Mouse (Mus musculus) urinary bladder, postnatal 10 days (tissue): ENCODE results near the gene Syp.
A peak's percentile ranks its signal among the peaks of the same experiment; 100 is the strongest.

Experiments used
- DNase-seq: peaks from one replicate; pipeline ENCODE4 v3.0.0; 2022; ENCODE audit warnings: low spot score

Gene Syp

DNA sequence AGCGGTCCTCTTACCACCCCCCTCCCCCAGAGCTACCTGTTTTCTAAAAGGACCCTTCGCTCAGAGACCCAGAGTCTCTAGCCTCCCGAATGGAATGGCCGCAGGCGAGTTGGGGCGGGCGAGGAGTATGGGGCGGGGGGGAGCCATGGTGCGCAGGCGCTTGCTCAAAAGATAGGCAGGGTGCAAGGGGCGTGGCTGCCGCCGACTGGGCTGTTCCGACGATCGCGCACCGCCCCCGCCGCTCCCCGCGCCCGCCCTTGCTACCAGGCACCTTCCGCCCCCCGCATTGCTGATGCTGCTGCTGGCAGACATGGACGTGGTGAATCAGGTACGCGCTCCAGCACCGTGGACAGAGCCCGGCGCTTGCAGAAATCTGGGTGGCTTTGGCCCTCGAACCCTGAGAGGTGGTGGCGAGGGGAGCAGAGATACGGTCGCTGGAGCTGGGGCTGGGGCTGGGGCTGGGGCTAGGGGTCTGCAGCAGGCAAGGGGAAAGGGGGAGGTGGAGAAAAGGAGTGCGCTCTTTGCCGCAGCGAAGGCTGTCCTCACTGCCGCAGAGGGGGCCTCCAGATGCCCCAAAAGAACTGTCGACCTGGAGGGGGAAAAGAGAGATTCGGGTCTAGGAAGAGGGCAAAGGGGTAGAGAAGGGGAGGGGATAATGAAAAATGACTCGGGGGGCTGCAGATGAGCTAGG lies at the start of gene Syp:
Syp (plus strand) TSS at position 71 of the 691 bp plus-strand sequence.
- peak; percentile 18 for DNase-seq

DNA sequence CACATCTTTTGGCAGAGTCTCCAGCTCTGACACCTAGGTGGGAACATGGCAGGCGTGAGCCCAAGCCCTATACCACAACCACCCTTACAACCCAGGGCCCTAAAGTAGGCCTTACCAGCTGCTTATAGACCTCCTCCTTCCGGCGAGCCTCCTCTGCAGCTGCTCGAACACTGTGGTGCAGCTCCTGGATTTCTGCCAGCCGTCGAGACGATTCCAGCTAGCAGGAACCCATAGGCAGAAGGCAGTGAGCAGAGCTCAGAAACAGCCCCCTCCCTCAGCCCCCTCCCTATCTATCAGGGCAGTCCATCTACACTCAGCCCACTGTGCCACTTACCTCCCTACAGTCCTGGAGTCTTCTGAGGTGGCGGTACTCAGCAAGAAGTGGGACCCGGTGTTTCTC lies 42.9 kb upstream of the Syp start:
- DNase-seq = no peak

DNA sequence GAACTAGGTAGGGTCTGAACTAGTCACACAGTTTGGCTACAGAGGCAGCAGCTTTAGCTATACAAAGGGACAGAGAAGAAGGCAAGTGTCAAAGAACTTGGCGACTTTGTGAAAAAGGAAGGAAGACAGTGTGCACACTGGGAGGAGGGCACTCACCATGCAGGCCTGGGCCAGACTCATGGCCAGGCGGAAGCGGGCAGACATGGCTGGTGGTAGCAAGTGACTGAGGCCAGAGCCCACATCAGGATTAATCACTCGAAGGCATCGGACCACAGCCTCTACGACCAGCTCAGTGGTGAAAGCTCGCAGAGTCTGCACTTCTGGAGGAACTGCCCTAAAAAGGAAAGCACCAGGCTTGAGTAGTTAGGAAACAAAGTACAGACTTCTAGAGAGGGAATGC lies 34.3 kb upstream of the Syp start:
- no peak for DNase-seq

DNA sequence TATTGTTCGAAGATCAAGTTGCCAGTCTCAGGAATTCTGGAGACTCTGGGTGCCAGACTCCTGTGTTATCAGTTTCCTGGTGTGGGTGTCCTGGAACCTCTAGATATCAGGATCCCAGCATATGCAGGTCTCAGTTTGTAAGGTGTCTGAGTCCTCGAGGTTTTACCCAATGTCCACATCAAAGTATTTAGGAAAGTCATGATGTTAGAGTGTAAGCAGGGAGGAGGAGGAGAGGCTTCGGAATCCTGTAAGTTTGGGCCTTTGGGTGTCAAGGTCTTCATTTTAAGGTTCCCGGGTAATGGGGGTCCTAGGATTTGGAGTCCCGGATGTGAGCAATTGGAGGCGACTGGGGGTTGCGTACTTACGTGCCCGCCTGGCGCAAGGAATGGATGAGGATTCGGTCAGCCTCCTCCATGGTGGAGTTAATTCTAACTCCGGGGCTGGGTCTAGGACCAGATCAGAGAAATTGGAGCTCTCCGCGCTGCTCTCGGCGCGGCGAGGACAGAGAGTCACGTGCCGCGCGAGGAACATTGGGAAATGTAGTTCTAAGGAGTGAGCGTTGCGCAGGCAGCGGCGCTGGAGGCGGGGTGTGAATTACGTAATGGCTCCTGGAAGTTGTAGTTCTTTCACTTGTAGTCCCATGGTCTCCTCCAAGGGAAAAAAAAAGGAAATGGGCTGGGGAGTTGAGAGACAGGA lies 33.2 kb upstream of the Syp start, which contains the start of gene Ccdc22:
Ccdc22 (minus strand) TSS at position 639 of the 696 bp plus-strand sequence.
- peak; percentile 12 for DNase-seq

DNA sequence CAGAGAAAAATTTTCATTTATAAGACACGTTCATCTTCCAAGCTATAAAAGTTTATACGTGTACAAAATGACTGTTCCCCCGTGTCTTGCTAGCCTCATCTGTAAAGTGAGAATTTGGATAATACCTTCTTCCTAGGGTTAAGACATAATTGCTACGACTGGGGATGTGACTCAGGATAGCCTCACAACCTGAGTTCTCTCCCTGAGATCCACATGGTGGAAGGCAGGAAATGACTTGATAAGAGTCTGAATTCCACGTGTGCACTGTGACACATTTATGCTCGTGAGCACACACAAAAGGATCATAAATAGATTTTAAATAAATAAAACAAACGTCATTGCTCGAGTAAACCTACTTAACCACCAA lies 32.7 kb upstream of the Syp start:
- no peak for DNase-seq

DNA sequence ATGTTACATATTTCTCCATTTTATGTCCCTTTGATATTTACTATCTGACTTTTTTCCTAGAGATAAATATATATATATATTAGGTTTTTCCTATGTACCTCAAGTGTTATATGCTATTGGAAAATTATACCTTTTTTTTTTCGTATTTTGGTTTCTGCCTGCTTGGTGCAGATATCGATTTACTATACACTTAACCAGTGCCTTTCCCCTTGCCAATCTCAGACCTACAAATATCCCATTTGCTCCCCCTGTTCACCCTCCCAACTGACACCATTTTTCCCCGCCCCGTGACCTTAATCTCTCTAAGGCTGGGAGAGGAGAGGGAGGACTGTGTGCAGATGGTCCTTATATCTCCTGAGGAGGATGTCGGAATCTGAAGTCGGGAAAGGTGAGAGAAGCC lies 31.5 kb upstream of the Syp start, which contains the start of gene Cacna1f:
Cacna1f (plus strand) TSS at position 301 of the 400 bp plus-strand sequence.
- no peak for DNase-seq

DNA sequence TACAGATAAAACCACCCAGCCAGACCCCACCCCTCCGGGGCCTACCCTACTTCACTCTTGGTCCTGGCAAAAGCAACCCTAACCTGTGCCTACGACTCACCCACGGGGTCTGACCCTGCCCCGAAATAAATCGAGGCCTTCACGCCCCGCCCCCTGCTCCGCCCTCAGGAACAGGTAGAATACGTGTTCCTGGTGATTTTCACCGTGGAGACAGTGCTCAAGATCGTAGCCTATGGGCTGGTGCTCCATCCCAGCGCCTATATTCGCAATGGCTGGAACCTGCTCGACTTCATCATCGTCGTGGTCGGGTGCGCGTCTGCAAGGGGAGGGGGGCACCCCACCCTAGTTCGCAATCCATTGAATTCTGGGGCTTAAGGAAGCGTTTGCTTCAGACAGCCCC lies 28.2 kb upstream of the Syp start:
- DNase-seq = no peak

DNA sequence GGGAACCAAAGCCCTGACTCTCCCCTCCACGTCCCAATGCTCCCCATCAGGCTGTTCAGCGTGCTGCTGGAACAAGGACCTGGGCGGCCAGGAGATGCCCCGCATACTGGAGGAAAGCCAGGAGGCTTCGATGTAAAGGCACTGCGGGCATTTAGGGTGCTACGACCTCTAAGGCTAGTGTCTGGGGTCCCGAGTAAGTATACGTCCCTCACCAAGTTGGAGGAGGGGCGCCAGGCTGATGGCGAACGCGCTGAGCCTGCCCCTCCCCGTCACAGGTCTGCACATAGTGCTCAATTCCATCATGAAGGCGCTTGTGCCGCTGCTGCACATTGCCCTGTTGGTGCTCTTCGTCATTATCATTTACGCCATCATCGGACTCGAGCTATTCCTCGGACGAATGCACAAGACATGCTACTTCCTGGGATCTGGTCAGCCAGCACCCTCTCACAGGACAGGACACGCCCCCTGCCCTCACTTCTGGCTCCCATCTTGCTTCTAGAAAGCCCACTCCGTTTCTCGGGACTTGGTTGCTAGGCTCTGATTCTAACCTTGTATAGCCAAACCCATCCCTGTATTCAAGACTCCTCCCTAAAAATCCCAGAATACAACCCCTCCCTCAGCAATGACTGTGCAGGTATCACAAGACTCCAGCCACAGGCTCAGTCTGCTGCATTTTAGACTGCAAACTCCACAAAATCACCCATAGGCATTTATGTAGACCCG lies 27.6 kb upstream of the Syp start:
- no peak for DNase-seq

DNA sequence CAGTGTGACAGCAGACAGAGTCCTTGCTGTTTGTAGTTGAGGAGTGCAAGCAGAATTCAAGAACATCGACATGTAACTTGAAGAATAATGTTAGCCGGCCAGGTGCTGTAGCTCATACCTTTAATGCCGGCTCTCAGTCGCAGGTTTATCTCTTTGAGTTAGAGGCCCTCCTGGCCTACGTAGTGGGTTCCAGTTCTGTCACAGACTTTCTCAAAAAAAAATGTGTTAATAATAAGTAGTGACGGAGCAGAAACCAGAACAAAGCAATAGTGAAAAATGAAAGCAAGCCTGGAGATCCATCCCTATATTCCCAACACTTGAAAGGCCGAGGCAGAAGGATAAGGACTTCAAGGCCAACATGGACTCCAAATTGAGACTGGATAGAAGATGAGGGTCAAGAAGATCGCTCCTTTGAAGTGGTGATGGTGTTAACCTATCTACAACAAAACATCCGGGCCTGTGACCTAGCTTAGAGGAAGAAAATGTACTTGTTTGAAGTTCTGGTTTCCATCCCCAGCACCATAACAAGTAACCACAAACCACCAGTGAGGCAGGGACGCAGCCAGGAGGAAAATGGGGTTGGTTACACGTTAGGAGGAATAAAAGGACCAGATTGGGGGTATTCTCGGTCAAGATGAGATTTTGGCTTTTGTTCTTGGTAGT lies 20.3 kb upstream of the Syp start:
- no peak for DNase-seq

DNA sequence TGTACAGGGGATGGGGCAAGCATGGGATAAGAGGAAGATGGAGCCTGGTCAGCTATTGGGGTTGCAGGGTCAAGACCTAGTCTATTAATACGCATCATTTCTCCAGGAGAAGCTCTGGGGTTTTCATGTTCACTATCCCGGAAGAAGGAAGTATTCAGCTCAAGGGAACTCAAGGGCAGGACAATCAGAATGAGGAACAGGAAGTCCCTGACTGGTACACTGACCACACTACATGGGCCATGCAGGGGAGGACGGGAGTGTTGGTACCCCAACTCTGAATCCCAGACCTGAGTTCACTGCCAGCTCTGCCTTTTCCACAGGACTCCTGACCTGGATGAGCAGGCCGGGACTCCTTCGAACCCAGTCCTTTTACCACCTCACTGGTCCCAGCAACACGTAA lies 5.7 kb upstream of the Syp start:
- DNase-seq = no peak

DNA sequence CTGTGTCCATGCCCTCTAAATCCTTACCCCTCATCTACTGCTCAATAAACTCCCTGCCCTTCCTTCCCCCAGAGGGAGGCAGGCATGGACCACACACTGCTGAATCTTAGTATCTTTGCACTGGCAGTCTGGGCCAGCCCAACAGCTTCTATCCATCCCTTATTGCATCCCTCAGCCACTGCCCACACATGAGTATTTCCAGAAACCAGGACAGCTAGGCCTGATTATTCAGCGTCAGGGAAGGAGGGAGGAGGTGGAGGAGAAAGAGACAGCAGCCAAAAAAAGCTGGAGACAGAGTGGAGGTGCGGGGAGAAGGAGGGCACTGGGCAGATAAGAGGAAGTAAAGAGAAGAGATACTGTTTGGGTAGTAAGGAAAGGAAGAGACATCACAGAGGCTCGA lies 3.2 kb upstream of the Syp start:
- no peak for DNase-seq

DNA sequence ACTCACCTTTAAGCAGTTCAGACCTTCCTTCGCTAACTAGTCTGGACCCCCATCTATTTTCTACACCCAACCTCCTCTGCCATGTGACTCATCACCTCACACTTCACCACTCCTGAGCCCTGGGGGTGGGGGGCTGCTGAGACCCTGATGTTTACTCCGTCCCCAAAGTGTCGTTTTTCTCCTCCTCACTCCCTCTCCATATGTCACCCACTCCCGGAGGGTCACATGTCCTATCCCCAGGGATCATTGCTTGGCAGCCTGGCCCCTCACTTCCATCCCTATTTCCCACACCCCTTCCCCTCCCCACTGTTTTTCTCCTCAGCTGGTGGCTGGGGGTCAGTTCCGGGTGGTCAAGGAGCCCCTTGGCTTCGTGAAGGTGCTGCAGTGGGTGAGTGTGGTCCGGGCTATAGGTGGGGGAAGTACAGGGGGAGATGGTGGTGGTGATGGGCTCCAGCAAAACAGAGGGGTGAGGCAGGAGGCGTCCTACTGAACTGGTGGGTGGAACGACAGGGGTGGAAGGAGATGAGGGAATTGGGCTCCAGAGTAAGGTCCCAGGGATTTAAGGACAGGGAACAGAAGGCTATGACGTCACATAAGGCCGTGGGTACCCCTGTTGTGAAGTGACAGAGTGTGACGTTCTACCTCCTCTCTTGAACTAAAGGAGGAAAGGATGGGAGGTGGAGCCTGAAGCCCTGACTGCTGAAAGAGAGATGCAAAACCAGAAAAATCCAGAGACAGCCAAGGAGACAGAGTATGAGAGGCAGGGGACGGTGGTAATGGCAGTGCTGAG lies 1.5 kb downstream of the Syp start:
- no peak for DNase-seq

DNA sequence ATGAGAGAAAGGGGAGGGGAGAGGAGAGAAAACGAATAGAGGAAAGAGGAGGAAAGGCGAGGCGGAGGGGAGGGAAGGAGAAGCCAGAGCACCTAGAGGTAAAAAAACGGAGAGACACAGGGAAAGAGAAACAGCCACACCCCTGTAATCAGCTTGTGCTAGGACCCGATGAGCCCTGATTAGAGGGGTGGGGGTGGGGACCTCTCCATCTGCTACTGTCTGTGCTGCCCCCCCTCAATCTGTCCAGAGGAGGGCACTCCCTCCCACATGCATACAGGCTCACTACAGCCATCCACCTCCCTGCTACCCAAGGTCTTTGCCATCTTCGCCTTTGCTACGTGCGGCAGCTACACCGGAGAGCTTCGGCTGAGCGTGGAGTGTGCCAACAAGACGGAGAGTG lies 2.5 kb downstream of the Syp start:
- DNase-seq = no peak

DNA sequence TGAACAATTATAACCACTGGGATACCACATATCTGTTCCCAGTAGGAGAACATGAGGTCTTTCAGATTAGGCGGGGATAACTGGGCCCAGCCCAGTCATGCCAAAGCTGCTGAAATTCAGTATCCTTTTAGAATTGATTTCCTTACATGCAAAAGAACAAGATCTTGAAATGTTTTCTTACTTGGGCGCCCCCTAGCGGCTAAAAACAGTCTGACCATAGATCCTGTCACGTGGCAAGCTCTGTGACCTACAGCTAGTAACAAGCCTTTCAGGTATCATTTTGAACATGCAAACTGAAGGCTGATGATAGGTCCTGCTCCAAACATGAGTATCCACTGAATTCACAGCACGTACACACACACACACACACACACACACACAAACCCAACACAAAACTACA lies 7.1 kb downstream of the Syp start:
- peak; percentile 34 for DNase-seq

DNA sequence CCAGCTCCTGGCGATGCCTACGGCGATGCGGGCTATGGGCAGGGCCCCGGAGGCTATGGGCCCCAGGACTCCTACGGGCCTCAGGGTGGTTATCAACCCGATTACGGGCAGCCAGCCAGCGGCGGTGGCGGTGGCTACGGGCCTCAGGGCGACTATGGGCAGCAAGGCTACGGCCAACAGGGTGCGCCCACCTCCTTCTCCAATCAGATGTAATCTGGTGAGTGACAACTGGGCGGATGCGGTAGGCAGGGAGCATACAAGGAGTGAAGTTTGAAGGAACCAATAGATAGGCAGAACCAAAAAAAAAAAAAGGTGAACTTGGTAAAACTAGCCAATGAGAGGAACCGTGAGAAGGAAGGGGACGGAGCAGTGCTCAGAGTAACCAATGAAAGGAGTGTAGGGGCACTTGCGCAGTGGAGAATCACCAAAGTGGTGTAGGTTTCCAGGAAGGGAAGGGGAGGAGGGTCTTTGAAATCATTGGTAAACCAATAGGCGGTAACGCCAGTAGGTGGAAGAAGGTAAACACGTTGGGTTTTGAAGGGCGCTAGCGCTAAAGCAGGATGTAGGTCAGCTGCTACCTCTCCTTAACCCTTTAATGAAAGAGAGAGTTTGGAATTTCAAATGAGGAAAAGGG lies 10.5 kb downstream of the Syp start:
- DNase-seq = no peak

DNA sequence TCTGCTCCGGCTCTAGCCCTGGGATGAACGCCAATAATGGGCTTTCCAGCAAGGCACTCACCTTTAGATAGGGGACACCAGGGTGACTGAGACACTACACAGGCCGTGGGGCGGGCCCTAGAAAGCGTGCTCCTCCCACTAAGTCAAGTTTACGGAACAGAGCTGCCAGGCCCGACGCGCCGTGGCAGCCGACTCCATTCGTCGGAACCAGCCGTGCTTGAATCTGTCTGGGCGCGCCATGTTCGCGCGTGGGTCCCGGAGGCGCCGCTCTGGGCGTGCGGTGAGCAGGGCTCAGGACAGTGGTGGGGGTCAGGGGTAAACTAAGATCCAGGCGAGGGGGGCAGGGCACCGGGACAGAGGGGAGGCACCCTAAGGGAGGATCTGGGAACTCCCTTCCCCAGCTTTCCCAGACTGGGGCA lies 19.0 kb downstream of the Syp start, which contains the start of gene Prickle3:
Prickle3 (plus strand) TSS at position 40 of the 419 bp plus-strand sequence.
- DNase-seq = no peak

DNA sequence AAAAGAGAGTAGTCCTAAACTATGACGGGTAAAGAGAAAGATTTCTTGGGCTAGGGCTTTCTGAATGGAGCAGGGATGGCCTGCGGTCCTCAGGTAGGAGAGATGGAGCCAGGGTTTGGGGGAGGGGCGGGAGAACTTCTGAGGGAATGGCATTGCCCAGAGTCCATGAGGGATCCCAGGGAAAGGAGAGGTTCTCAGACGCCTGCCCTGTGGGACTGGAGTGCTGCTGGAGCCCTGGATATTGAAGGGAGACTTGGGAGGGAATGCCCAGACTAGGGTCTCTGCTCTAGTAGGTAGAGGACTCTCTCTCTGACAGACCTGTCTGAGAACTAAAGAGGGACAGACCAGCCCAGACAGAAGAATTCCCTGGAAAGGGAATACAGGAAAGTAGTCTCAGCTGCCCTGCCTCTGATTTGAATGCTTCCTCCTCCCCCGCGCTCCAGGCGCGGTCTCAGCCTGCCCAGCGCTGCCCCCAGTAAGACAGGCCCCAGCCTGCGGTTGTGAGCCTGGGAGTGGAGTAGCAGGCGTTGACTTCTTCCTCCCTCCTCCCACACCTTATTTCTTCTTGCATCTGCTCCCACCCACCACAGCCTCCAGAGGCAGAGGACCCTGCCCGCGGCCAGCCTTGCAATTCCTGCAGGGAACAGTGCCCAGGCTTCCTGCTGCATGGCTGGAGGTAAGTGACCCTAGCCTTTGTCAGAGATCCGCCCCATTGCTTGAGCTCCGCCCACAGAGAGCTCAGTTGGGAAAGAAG lies 19.9 kb downstream of the Syp start:
- no peak for DNase-seq

DNA sequence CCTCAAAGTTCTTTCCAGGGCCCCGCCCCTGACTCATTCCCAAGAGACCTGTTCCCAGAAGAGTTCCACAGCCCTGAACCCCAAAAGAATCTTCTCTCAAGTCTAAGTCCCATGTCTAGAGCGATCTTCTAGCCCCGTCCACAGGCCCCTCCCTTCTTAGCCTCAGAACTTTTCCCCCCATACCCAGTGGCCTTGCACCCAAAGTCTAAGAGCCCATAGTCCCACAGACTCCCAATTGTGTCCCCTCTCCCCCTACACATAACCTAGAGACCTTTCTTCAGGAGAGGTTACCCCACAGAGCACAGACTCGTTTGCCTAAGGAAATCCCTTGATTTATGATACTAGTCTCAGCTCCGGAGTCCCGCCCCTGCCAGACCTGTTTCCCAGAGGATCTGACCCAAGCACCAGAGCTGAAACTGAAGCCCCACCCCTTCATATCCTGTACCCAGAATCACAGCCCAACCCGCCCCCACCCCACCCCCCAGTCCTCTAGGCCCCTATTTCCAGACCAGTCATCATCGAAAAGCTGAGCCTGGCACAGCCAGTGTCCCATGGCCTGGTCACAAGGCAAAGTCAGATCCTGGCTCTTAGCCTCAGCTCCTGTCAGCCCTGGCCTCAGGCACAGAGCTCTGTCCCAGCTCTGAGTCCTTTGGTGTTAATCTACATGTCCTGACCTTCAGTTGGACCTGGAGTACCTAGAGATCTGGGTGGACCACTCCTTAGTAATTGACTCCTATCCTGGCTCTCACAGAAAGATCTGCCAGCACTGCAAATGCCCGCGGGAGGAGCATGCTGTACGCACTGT lies 20.7 kb downstream of the Syp start:
- no peak for DNase-seq

DNA sequence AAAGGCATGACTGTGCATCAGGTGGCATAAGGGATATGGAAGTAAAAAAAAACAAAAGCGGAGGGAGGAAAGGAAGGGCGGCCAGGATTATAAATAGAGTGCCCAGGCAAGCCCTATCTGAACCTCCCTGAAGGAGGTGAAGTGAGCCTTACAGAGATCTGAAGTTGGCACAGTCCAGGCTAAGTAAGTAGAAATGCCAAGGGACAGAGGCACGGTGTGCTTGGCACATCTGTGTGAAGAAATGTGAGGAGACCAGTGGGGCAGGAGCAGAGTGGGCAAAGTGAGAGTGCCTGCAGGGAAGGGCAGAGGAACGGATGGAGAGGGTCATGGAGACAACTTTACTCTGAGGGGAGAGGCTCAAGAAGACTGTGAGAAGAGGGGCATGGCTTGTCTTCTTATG lies 22.8 kb downstream of the Syp start:
- no peak for DNase-seq

DNA sequence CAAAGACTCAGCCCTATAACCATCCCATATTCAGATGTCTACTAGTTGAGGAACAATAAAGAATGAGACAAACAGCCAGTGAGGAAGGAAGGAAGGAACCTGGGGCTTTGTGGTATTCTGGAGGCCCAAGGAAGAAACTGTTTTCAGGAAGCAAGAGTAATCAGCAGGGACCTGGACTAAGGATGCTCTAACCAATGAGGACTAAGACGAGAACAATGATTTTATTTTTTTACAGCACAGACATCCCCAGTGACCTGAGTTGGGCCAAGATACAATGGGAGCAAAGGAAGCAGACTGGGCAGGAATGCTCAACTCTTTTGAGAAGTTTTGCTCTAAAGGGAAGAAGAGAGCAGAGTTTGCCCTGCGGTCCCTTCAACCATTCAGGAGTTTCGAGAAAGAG lies 24.7 kb downstream of the Syp start:
- DNase-seq = no peak
